Mouse (Mus musculus) layer of hippocampus, postnatal 25 days (tissue): ENCODE measurements around the gene Wfikkn1. TPM values are rescaled to one million over a fixed set of nuclear protein-coding genes. Genes with fewer than 3 reads are reported as not detected.

Experiments
- microRNA-seq, 2 experiments: library from miRNA; unstranded; fragments of <30 nt; microRNA quantifications; one replicate each; pipeline ENCODE4 v1.2.0; 2021
- total RNA-seq, 2 experiments: library from RNA; stranded (reverse); gene quantifications; 2 replicates each; pipeline ENCODE4 v1.2.3; 2021

Gene Wfikkn1
- total RNA-seq, 2 experiments from 2014 or later, result 2.0 TPM

Small RNA genes within 50 kb of the gene (microRNA-seq; reads per million reads assigned to microRNA genes)
- 2.4 to 2.6 reads per million in 2 experiments for gene Mir3082

Other genes with a start within 250 kb of the Wfikkn1 start
- 100 to 1,000 TPM; 108 to 125 TPM for gene Gng13, start 163.7 kb downstream of the Wfikkn1 start, total RNA-seq
- gene Chtf18, start 153.4 kb downstream of the Wfikkn1 start, total RNA-seq, result 1 to 10 TPM; 1.3 to 2.1 TPM
- gene Rpusd1, start 153.2 kb downstream of the Wfikkn1 start, total RNA-seq, result 10 to 100 TPM; 45.4 to 49.2 TPM
- under 1 TPM in 1 of 2 experiments, not detected in 1; 0.14 TPM for gene Mslnl, start 144.8 kb downstream of the Wfikkn1 start, total RNA-seq
- 1 to 10 TPM in 1 of 2 experiments, under 1 TPM in 1; 0.71 to 1.8 TPM for gene Msln, start 126.5 kb downstream of the Wfikkn1 start, total RNA-seq
- 10 to 100 TPM; 32.7 to 33.2 TPM for gene Narfl, start 107.1 kb downstream of the Wfikkn1 start, total RNA-seq
- 100 to 1,000 TPM; 112 to 126 TPM for gene Haghl, start 95.2 kb downstream of the Wfikkn1 start, total RNA-seq
- gene Ccdc78, start 94.3 kb downstream of the Wfikkn1 start, total RNA-seq, result not detected
- gene Fam173a, start 88.0 kb downstream of the Wfikkn1 start, total RNA-seq, result 10 to 100 TPM; 81.7 to 88.0 TPM
- 1 to 10 TPM; 1.6 to 3.5 TPM for gene AC134908.4, start 85.2 kb downstream of the Wfikkn1 start, total RNA-seq
- 10 to 100 TPM; 82.7 to 89.2 TPM for gene Metrn, start 83.7 kb downstream of the Wfikkn1 start, total RNA-seq
- 100 to 1,000 TPM; 637 to 657 TPM for gene Fbxl16, start 71.8 kb downstream of the Wfikkn1 start, total RNA-seq
- 10 to 100 TPM; 26.5 to 27.1 TPM for gene Wdr24, start 57.2 kb downstream of the Wfikkn1 start, total RNA-seq
- gene Jmjd8, start 52.0 kb downstream of the Wfikkn1 start, total RNA-seq, result 10 to 100 TPM; 59.5 to 62.9 TPM
- 100 to 1,000 TPM; 160 to 164 TPM for gene Stub1, start 47.5 kb downstream of the Wfikkn1 start, total RNA-seq
- 10 to 100 TPM; 62.3 to 68.3 TPM for gene Rhbdl1, start 43.6 kb downstream of the Wfikkn1 start, total RNA-seq
- gene Gm20683, start 39.1 kb downstream of the Wfikkn1 start, total RNA-seq, result 10 to 100 TPM; 26.0 to 28.5 TPM
- gene Rhot2, start 36.0 kb downstream of the Wfikkn1 start, total RNA-seq, result 100 to 1,000 TPM in 1 of 2 experiments, 10 to 100 TPM in 1; 95.2 to 107 TPM
- gene Wdr90, start 19.4 kb downstream of the Wfikkn1 start, total RNA-seq, result 10 to 100 TPM; 14.8 to 21.0 TPM
- 10 to 100 TPM; 22.4 to 25.3 TPM for gene Mcrip2, start 12.1 kb downstream of the Wfikkn1 start, total RNA-seq
- 10 to 100 TPM; 39.2 to 40.1 TPM for gene Mettl26, start 5.8 kb downstream of the Wfikkn1 start, total RNA-seq
- gene Rab40c, start 38.9 kb upstream of the Wfikkn1 start, total RNA-seq, result 10 to 100 TPM; 41.0 to 52.9 TPM
- 100 to 1,000 TPM; 135 to 137 TPM for gene Pigq, start 64.1 kb upstream of the Wfikkn1 start, total RNA-seq
- gene Nhlrc4, start 64.1 kb upstream of the Wfikkn1 start, total RNA-seq, result under 1 TPM in 1 of 2 experiments, not detected in 1; 0.52 TPM
- under 1 TPM; 0.34 to 0.47 TPM for gene A930017K11Rik, start 71.7 kb upstream of the Wfikkn1 start, total RNA-seq
- 10 to 100 TPM; 48.7 to 55.2 TPM for gene Capn15, start 104.9 kb upstream of the Wfikkn1 start, total RNA-seq
- gene Rab11fip3, start 188.7 kb upstream of the Wfikkn1 start, total RNA-seq, result 100 to 1,000 TPM in 1 of 2 experiments, 10 to 100 TPM in 1; 97.3 to 104 TPM
- 10 to 100 TPM; 27.2 to 28.2 TPM for gene Decr2, start 209.5 kb upstream of the Wfikkn1 start, total RNA-seq
- gene Nme4, start 214.7 kb upstream of the Wfikkn1 start, total RNA-seq, result 1 to 10 TPM; 4.1 TPM
- gene Tmem8, start 232.4 kb upstream of the Wfikkn1 start, total RNA-seq, result 10 to 100 TPM; 11.4 to 13.1 TPM
- gene Mrpl28, start 242.6 kb upstream of the Wfikkn1 start, total RNA-seq, result 10 to 100 TPM; 63.4 to 68.9 TPM